Mouse (Mus musculus) neural tube, embryonic 12.5 days (tissue): ENCODE measurements around the gene Mtmr12. TPM values are rescaled to one million over a fixed set of nuclear protein-coding genes. Genes with fewer than 3 reads are reported as not detected.
"Not testable (repeated sequence)": the region's sequence is repeated elsewhere in the genome, so short reads cannot be mapped to it uniquely, and the experiment has no call there.

Source experiments
- ATAC-seq: fragments of 200-750 bp; cut with Nextera tagmentation; 2 replicates; pipeline ENCODE4 v1.8.0; 2017; ENCODE audit warnings: low read depth, mild to moderate bottlenecking, moderate TSS enrichment, moderate library complexity; ENCODE audit not compliant: low FRiP score
- H3K27ac ChIP-seq: fragments of 300-500 bp; sonication (generic); 2 replicates; pipeline ENCODE4 v1.5.1; 2016
- H3K27me3 ChIP-seq: fragments of 300-500 bp; sonication (generic); replicated peaks from 2 replicates; pipeline ENCODE4 v1.6.1; 2016; ENCODE audit warnings: mild to moderate bottlenecking
- H3K36me3 ChIP-seq: fragments of 300-500 bp; sonication (generic); 2 replicates; pipeline ENCODE4 v1.6.1; 2016; ENCODE audit warnings: mild to moderate bottlenecking
- H3K4me1 ChIP-seq: fragments of 300-500 bp; sonication (generic); 2 replicates; pipeline ENCODE4 v1.6.1; 2016
- H3K4me2 ChIP-seq: fragments of 300-500 bp; sonication (generic); replicated peaks from 2 replicates; pipeline ENCODE4 v1.6.1; 2016; ENCODE audit warnings: mild to moderate bottlenecking
- H3K4me3 ChIP-seq: fragments of 300-500 bp; sonication (generic); 2 replicates; pipeline ENCODE4 v1.5.1; 2016
- H3K9ac ChIP-seq: fragments of 300-500 bp; sonication (generic); 2 replicates; pipeline ENCODE4 v1.6.1; 2016; ENCODE audit warnings: mild to moderate bottlenecking
- H3K9me3 ChIP-seq: fragments of 300-500 bp; sonication (generic); 2 replicates; pipeline ENCODE4 v1.6.1; 2016; ENCODE audit warnings: mild to moderate bottlenecking
- WGBS: fragments of 180-500 bp; shearing (Covaris S2); methylation state at CpG from one replicate; pipeline ENCODE4 v1.1.7; 2016; 5-methylcytosine and 5-hydroxymethylcytosine counted together
- polyA plus RNA-seq: library from polyadenylated mRNA; unstranded; fragments of >200 nt; fragmentation: Nextera tagmentation; extraction: Ambion mirVana; gene quantifications from 2 replicates; pipeline ENCODE4 v1.2.1, GENCODE M21; 2016

The Mtmr12 gene
- polyA plus RNA-seq, 1 experiment from 2014 or later = 14.0 TPM

- no peak overlapping the region for H3K4me2 ChIP-seq
- no peak for ATAC-seq
- no peaks in the 10 kb centered on the region for H3K9me3 ChIP-seq
- H3K27ac ChIP-seq = no peak overlapping the region
- no peak overlapping the region for H3K4me3 ChIP-seq
- no peak overlapping the region for H3K9ac ChIP-seq
- H3K4me1 ChIP-seq = peaks cover 20% of the 10 kb centered on the region
- WGBS = 89% methylated on average over 3 of the region's 3 CpGs
- no peaks in the 10 kb centered on the region for H3K27me3 ChIP-seq
- no peaks in the 10 kb centered on the region for H3K36me3 ChIP-seq
Measured at GRCm38 (mm10) chr15:12202456-12202855, 2.4 kb upstream of the Mtmr12 start.

GRCm38 (mm10) chr15:12203008-12203407 is 1.8 kb upstream of the Mtmr12 start:
- H3K4me2 ChIP-seq, H3K9me3 ChIP-seq, H3K9ac ChIP-seq, ATAC-seq, H3K36me3 ChIP-seq, H3K27me3 ChIP-seq, H3K27ac ChIP-seq, H3K4me3 ChIP-seq: not testable (repeated sequence)
- WGBS = 92% methylated on average over 5 of the region's 5 CpGs
- H3K4me1 ChIP-seq = peaks cover 21% of the 10 kb centered on the region

DNA sequence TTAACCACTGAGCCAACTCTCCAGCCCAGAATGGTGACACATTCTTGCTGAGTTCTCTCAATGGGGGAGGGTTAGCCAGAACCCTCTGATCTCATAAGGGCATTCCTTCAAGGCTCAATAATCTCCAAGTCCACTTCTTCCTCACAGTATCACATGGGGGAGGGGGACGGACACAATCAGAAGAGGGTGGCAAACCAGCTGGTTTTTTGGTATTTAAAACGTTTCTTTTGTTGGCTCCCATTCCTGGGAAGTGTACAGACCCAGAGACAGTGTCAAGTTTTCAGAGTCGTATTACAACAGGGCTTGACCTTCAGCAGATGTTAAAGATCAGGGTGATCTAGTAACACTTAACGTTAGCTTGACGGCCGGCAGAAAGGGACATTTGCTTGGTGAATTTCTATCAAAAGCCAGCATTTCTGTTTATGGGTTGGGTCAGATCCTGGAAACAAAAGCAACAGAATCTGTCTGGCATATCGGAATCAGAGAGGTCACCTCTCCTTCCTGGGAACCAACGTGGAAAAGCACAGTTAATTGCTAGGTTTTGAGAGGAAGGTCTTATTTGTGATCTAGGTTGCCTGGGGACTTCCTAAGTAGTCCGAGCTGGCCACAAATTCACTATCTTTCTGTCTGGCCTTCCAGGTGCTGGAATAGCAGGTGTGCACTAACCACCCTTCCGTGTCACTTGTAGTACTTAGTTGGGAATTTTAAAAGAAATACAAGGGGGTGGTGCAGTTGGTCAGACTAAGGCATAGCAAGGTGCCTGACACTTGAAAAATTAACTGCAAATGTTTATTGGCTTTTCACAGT is 1.1 kb upstream of the Mtmr12 start:
- H3K9me3 ChIP-seq = no peaks in the 10 kb centered on the region
- H3K27ac ChIP-seq = no peak overlapping the region
- H3K9ac ChIP-seq = 0 out of 2 replicates have a peak overlapping the region, but pooled peaks have one; percentile 33
- peaks cover 21% of the 10 kb centered on the region for H3K4me1 ChIP-seq
- peak overlapping the region; percentile 74 for H3K4me2 ChIP-seq
- no peaks in the 10 kb centered on the region for H3K36me3 ChIP-seq
- peak overlapping the region; percentile 97 for H3K4me3 ChIP-seq
- WGBS = 45% methylated on average over 10 of the region's 10 CpGs
- ATAC-seq = 0 out of 2 replicates have a peak, but pooled peaks have one; percentile 0
- no peaks in the 10 kb centered on the region for H3K27me3 ChIP-seq

DNA sequence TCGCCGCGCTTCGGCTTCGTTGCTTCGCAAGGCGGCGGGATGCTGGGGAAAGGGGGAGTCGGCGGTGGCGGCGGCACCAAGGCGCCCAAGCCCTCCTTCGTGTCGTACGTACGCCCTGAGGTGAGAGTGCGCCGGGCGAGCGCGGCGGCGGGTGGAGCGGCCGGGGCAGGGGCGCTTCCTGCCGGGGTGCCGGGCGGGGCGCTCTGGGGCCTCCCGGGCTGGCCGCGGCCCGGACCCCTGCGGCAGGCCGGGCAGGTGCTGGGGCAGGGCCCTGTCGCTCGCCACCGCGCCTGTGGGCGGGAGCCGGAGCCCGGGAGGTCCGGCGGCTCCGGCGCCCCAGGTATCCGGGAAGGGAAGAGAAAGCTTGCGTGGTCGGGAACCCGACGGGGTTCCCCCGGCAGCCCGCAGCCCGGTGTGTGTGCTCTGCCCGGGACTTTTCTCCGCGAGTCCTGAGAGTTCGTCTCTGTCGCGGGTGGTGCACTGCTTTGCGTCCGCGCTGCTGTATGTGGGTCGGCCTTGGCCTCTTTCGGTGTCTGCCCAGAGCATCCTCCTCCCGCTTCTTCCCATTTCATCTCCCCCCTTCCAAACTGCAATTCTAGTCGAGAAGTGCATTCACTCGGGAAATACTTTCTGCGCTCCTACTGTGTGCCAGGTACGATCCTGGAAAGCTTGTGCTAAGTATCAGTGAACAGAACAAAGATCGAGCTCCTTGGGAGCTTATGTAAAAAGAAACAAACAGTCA is 503 bp downstream of the Mtmr12 start:
- WGBS = under 1% methylated on average over 72 of the region's 73 CpGs
- peak; percentile 82 for ATAC-seq
- peak overlapping the region; percentile 74 for H3K4me2 ChIP-seq

GRCm38 (mm10) chr15:12205902-12206645 is 1.2 kb downstream of the Mtmr12 start:
- H3K4me1 ChIP-seq = peaks cover 21% of the 10 kb centered on the region
- no peaks in the 10 kb centered on the region for H3K9me3 ChIP-seq
- H3K4me2 ChIP-seq = peak overlapping the region; percentile 74
- no peaks in the 10 kb centered on the region for H3K36me3 ChIP-seq
- peak overlapping the region; percentile 97 for H3K4me3 ChIP-seq
- H3K27me3 ChIP-seq = no peaks in the 10 kb centered on the region
- WGBS = 44% methylated on average over 14 of the region's 14 CpGs
- ATAC-seq = no peak
- H3K27ac ChIP-seq = no peak overlapping the region
- H3K9ac ChIP-seq = peak overlapping the region; percentile 93

More for the DNA sequence above, 503 bp downstream of the Mtmr12 start:
- H3K27ac ChIP-seq = peak overlapping the region; percentile 77
- peaks cover 21% of the 10 kb centered on the region for H3K4me1 ChIP-seq
- H3K4me3 ChIP-seq = peak overlapping the region; percentile 97
- H3K9ac ChIP-seq = peak overlapping the region; percentile 93
- H3K9me3 ChIP-seq = no peaks in the 10 kb centered on the region
- H3K27me3 ChIP-seq = no peaks in the 10 kb centered on the region
- no peaks in the 10 kb centered on the region for H3K36me3 ChIP-seq

DNA sequence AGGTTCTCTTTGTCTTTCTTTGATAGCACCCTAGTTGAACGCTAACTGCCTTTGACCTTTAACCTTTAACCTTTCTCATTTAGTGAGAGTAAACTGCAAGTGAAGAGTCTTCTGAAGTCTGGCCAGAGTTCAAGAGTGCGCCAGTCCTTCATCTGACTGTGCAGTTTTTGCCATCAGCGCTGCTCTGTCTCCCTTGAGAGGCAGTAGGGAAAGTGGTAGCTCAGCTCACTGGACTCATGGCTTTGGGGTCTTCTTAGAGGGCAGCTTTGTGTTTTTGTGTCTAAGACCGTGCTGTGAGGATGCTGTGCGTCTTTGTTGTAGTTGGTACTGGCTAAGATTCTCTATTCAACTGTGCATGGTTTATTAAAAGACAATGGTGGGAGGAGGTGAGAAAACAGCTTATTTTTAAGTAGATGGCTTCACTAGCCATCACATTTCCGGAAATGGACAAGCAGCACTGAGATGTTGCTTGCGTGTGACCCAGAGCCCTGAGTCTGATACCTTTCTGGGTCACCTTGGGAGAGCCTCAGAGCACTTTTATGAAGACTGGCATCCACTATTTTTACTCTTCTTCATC is 1.9 kb downstream of the Mtmr12 start:
- 54% methylated on average over 7 of the region's 7 CpGs for WGBS
- H3K27me3 ChIP-seq = no peaks in the 10 kb centered on the region
- H3K4me1 ChIP-seq = peaks cover 21% of the 10 kb centered on the region
- H3K27ac ChIP-seq = no peak overlapping the region
- no peak for ATAC-seq
- H3K9me3 ChIP-seq = no peaks in the 10 kb centered on the region
- no peaks in the 10 kb centered on the region for H3K36me3 ChIP-seq
- H3K4me2 ChIP-seq = peak overlapping the region; percentile 74
- H3K4me3 ChIP-seq = no peak overlapping the region
- H3K9ac ChIP-seq = no peak overlapping the region

DNA sequence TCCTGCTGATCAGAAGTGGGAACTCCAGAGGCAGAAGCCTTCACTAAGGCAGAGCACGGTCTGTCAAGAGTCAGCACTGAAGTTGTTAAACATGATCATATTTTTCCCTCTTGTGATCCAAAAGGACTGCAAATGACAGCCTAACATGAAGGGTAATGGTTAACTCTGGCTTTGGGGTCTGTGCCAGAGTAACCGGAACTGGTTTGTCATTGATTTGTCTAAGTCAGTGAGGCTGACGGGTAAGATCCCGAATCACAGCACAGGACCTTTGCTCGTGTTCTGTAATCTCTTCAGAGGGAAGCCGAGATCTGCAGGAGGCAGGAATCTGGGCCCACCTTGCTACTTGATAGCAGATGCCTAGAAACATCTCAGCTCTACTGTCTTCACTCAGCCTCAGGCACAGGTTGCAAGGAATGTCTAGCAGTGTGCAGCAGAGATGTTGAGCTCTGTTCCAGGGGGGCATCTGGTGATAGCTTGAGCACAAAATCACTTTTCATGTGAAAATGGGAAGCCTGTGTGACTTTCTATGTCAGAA is 2.8 kb downstream of the Mtmr12 start:
- H3K9ac ChIP-seq = no peak overlapping the region
- no peak overlapping the region for H3K4me3 ChIP-seq
- WGBS = 88% methylated on average over 6 of the region's 6 CpGs
- no peak overlapping the region for H3K27ac ChIP-seq
- peaks cover 21% of the 10 kb centered on the region for H3K4me1 ChIP-seq
- no peaks in the 10 kb centered on the region for H3K9me3 ChIP-seq
- no peak overlapping the region for H3K4me2 ChIP-seq
- no peaks in the 10 kb centered on the region for H3K36me3 ChIP-seq
- no peak for ATAC-seq
- no peaks in the 10 kb centered on the region for H3K27me3 ChIP-seq

DNA sequence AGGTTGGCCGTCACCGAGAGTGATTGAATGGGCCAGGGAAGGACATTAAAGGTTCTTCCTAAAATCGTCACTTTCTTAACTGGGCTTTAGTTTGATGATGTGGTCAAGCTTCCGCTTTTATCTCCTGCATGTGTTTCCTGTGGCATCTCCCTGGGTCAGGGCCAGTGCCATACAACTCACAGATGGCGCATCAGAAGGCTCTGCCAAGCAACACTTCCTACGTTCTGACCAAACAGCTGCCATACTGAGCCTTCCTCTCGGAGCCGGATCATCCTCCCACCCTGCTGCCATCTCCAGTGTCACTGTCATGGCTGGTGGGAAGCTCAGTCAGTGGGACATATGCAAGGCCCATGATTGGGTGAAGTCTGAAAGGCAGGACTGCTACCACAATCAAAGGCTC is 6.7 kb downstream of the Mtmr12 start:
- Histone ChIP-seq H3K9me3 (no peaks in the 10 kb centered on the region), H3K36me3 (no peaks in the 10 kb centered on the region), H3K9ac (no peak overlapping the region), H3K27ac (no peak overlapping the region), H3K4me2 (no peak overlapping the region), H3K27me3 (no peaks in the 10 kb centered on the region), H3K4me1 (peaks cover 12% of the 10 kb centered on the region), H3K4me3 (no peak overlapping the region)
- ATAC-seq = no peak
- WGBS = 78% methylated on average over 8 of the region's 8 CpGs

DNA sequence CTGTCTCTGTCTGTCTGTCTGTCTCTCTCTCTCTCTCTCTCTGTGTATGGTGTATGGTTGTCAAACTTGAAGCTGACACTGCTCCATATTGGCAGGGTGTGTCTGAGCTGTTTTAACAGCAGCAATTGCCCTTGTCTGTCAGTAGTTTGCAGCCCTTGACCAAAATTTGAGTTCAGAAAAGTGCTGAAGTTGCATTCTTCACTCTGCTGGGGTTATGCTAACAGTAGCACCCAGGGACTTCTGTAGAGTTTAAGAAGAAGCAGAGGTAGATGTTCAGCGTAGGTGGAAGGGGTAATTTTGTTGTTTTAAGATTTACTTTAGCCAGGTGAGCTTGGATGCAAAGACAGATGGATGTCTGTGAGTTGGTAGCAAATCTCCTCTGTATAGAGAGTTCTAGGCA is 7.4 kb downstream of the Mtmr12 start:
- Histone ChIP-seq H3K9me3 (no peaks in the 10 kb centered on the region), H3K36me3 (no peaks in the 10 kb centered on the region), H3K9ac (no peak overlapping the region), H3K27me3 (no peaks in the 10 kb centered on the region), H3K4me2 (no peak overlapping the region), H3K4me3 (no peak overlapping the region), H3K4me1 (peaks cover 9% of the 10 kb centered on the region; the same call in 1 of the 2 replicates), H3K27ac (no peak overlapping the region)
- WGBS = 75% methylated on average over 1 of the region's 1 CpGs
- ATAC-seq = no peak

DNA sequence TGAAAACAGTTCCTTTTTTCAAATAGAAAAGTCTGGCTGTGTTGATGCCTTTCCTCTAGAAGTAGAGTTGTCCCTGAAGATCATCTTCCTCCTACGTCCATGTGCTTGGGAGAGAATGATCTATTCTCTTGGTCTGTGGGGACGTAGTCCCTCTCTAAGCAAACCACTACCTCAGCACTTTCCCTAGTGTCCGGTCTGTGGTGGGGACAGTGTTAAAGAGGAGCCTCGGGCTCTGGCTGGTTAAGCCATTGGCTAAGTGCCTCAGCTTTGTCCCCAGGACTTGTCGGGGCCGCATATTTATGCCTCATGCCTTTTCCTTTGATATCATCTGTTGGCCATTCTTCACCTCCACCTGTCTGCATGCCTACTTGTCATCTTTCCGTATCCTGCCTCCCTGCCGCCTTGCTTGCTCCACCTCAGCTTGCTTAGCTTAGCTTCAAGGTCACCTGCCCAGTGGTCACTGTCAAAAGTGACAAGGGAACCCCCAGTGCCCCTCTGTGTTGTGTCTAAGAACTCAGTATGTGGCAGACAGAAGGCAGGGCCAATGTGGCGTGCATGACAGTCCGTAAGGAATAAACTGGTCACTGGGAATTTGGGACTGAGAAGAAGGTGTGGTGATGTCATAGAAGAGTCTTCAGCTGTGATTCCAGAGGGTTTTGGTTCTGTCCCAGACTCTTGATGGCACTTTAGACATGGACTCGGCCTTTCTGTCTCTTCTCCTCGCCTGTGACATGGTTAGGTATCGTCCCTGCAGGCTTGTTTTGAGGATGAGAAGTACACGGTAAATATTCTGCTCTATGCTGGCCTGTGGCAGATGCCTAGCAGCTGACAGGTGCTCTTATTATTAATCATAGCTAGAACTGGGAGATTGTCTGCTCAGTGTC is 9.9 kb downstream of the Mtmr12 start:
- Histone ChIP-seq H3K9me3 (no peaks in the 10 kb centered on the region), H3K4me1 (0 out of 2 replicates have a peak, but pooled peaks cover 9% of the 10 kb centered on the region), H3K36me3 (no peaks in the 10 kb centered on the region), H3K9ac (no peak overlapping the region), H3K4me2 (no peak overlapping the region), H3K4me3 (no peak overlapping the region), H3K27ac (no peak overlapping the region), H3K27me3 (no peaks in the 10 kb centered on the region)
- 87% methylated on average over 14 of the region's 14 CpGs for WGBS
- no peak for ATAC-seq

DNA sequence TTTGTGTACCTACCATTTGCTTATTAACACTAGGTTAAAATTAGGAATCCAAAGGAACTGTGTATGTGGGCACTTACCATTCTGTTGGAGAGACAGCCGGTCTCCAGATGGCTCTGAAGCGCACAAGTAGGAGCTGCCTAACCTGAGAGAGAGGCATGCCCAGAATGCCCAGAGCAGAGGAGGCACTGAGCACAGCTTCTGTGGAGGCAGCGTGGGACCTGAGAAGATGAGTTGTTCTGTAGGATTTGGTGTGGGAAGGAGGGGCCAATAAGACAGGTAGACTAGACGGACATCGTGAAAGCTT is 10.5 kb downstream of the Mtmr12 start:
- no peak for ATAC-seq
- no peak overlapping the region for H3K4me3 ChIP-seq
- no peaks in the 10 kb centered on the region for H3K9me3 ChIP-seq
- no peak overlapping the region for H3K4me2 ChIP-seq
- no peaks in the 10 kb centered on the region for H3K27me3 ChIP-seq
- 0 out of 2 replicates have a peak, but pooled peaks cover 9% of the 10 kb centered on the region for H3K4me1 ChIP-seq
- H3K36me3 ChIP-seq = no peaks in the 10 kb centered on the region
- H3K9ac ChIP-seq = no peak overlapping the region
- 90% methylated on average over 5 of the region's 5 CpGs for WGBS
- no peak overlapping the region for H3K27ac ChIP-seq
